Mouse (Mus musculus) hindbrain, embryonic 10.5 days (tissue): ENCODE data around the gene Six5. TPM values are rescaled to one million over a fixed set of nuclear protein-coding genes. Genes with fewer than 3 reads are reported as not detected.

Source experiments
- DNase-seq: peaks from one replicate; pipeline ENCODE4 v3.0.0-alpha.2; 2017; ENCODE audit warnings: low spot score
- H3K27ac ChIP-seq: fragments of 300-500 bp; sonication (generic); 2 replicates; pipeline ENCODE4 v1.5.1; 2016; ENCODE audit warnings: mild to moderate bottlenecking, moderate library complexity
- H3K27me3 ChIP-seq: fragments of 300-500 bp; sonication (generic); 2 replicates; pipeline ENCODE4 v1.6.1; 2016; ENCODE audit warnings: mild to moderate bottlenecking; ENCODE audit not compliant: poor library complexity, insufficient read depth, severe bottlenecking
- H3K36me3 ChIP-seq: fragments of 300-500 bp; sonication (generic); 2 replicates; pipeline ENCODE4 v1.6.1; 2016; ENCODE audit warnings: mild to moderate bottlenecking, moderate library complexity
- H3K4me1 ChIP-seq: fragments of 300-500 bp; sonication (generic); replicated peaks from 2 replicates; pipeline ENCODE4 v1.6.1; 2016; ENCODE audit warnings: mild to moderate bottlenecking
- H3K4me3 ChIP-seq: fragments of 300-500 bp; sonication (generic); 2 replicates; pipeline ENCODE4 v1.5.1; 2016; ENCODE audit warnings: mild to moderate bottlenecking, moderate library complexity
- H3K9me3 ChIP-seq: fragments of 300-500 bp; sonication (generic); 2 replicates; pipeline ENCODE4 v1.6.1; 2016; ENCODE audit warnings: mild to moderate bottlenecking, moderate library complexity
- WGBS: fragments of 180-500 bp; shearing (Covaris S2); methylation state at CpG from one replicate; pipeline ENCODE4 v1.1.7; 2016; 5-methylcytosine and 5-hydroxymethylcytosine counted together
- polyA plus RNA-seq: library from polyadenylated mRNA; unstranded; fragments of >200 nt; fragmentation: Nextera tagmentation; extraction: Ambion mirVana; gene quantifications from 2 replicates; pipeline ENCODE4 v1.2.1, GENCODE M21; 2016

The Six5 gene
- polyA plus RNA-seq, 1 experiment from 2014 or later = 8.4 TPM

- Histone ChIP-seq H3K4me3 (no peak overlapping the region), H3K27me3 (no peaks in the 10 kb centered on the region), H3K9me3 (no peaks in the 10 kb centered on the region), H3K4me1 (no peaks in the 10 kb centered on the region), H3K27ac (no peak overlapping the region), H3K36me3 (no peaks in the 10 kb centered on the region)
- no peak for DNase-seq
- WGBS = 59% methylated on average over 3 of the region's 3 CpGs
Measured at GRCm38 (mm10) chr7:19107436-19107835, 13.0 kb downstream of the Six5 start.

- 83% methylated on average over 1 of the region's 1 CpGs for WGBS
- Histone ChIP-seq H3K4me1 (no peaks in the 10 kb centered on the region), H3K9me3 (no peaks in the 10 kb centered on the region), H3K27me3 (no peaks in the 10 kb centered on the region), H3K27ac (no peak overlapping the region), H3K4me3 (no peak overlapping the region), H3K36me3 (no peaks in the 10 kb centered on the region)
- DNase-seq = no peak
Measured at GRCm38 (mm10) chr7:19109565-19109964, 15.2 kb downstream of the Six5 start.

GRCm38 (mm10) chr7:19118028-19118771 lies 23.8 kb downstream of the Six5 start, which contains the start of gene Gm4969:
Gene Gm4969 (minus strand): TSS chr7:19118368.
- DNase-seq = peak; percentile 67
- WGBS = 21% methylated on average over 64 of the region's 64 CpGs
- Histone ChIP-seq H3K4me1 (peaks cover 23% of the 10 kb centered on the region), H3K27me3 (peaks cover 10% of the 10 kb centered on the region), H3K36me3 (peaks cover 6% of the 10 kb centered on the region; the same call in 1 of the 2 replicates), H3K9me3 (peaks cover 15% of the 10 kb centered on the region), H3K4me3 (peak within 1 kb of the TSS; percentile 41), H3K27ac (peak within 1 kb of the TSS; percentile 66; the same call in 1 of the 2 replicates)

GRCm38 (mm10) chr7:19119083-19119482 lies 24.7 kb downstream of the Six5 start:
- WGBS = 91% methylated on average over 8 of the region's 8 CpGs
- Histone ChIP-seq H3K27me3 (peaks cover 10% of the 10 kb centered on the region), H3K36me3 (peaks cover 6% of the 10 kb centered on the region; the same call in 1 of the 2 replicates), H3K27ac (no peak overlapping the region), H3K4me3 (peak overlapping the region; percentile 68; the same call in 1 of the 2 replicates), H3K4me1 (peaks cover 23% of the 10 kb centered on the region), H3K9me3 (peaks cover 15% of the 10 kb centered on the region)
- peak; percentile 8 for DNase-seq

- Histone ChIP-seq H3K27me3 (peaks cover 10% of the 10 kb centered on the region), H3K4me3 (peak within 1 kb of the TSS; percentile 68), H3K4me1 (peaks cover 23% of the 10 kb centered on the region), H3K9me3 (peaks cover 15% of the 10 kb centered on the region), H3K36me3 (peaks cover 6% of the 10 kb centered on the region; the same call in 1 of the 2 replicates), H3K27ac (peak within 1 kb of the TSS; percentile 88)
- DNase-seq = peak; percentile 92
- 3% methylated on average over 34 of the region's 34 CpGs for WGBS
Measured at GRCm38 (mm10) chr7:19119631-19120429, 25.4 kb downstream of the Six5 start, which contains the start of gene Fbxo46. Gene Fbxo46 (plus strand): TSS chr7:19119859.

GRCm38 (mm10) chr7:19121686-19122085 lies 27.3 kb downstream of the Six5 start:
- 91% methylated on average over 4 of the region's 4 CpGs for WGBS
- no peak for DNase-seq
- H3K27me3 ChIP-seq = peaks cover 10% of the 10 kb centered on the region

GRCm38 (mm10) chr7:19124713-19125112 lies 30.3 kb downstream of the Six5 start:
- no peak overlapping the region for H3K4me3 ChIP-seq
- no peak for DNase-seq
- peaks cover 34% of the 10 kb centered on the region for H3K36me3 ChIP-seq
- WGBS = 89% methylated on average over 6 of the region's 6 CpGs
- H3K4me1 ChIP-seq = peaks cover 15% of the 10 kb centered on the region
- no peak overlapping the region for H3K27ac ChIP-seq
- H3K9me3 ChIP-seq = no peaks in the 10 kb centered on the region
- no peaks in the 10 kb centered on the region for H3K27me3 ChIP-seq

More at GRCm38 (mm10) chr7:19121686-19122085, 27.3 kb downstream of the Six5 start:
- Histone ChIP-seq H3K36me3 (peaks cover 15% of the 10 kb centered on the region; the same call in 1 of the 2 replicates), H3K4me1 (peaks cover 23% of the 10 kb centered on the region), H3K4me3 (no peak overlapping the region), H3K27ac (no peak overlapping the region), H3K9me3 (peaks cover 12% of the 10 kb centered on the region)

GRCm38 (mm10) chr7:19127744-19128143 lies 33.4 kb downstream of the Six5 start:
- Histone ChIP-seq H3K27ac (no peak overlapping the region), H3K36me3 (peaks cover 32% of the 10 kb centered on the region; the same call in 1 of the 2 replicates)
- 95% methylated on average over 5 of the region's 5 CpGs for WGBS

GRCm38 (mm10) chr7:19129396-19129795 lies 35.0 kb downstream of the Six5 start:
- no peaks in the 10 kb centered on the region for H3K27me3 ChIP-seq
- no peaks in the 10 kb centered on the region for H3K9me3 ChIP-seq
- no peak for DNase-seq
- H3K36me3 ChIP-seq = peaks cover 37% of the 10 kb centered on the region
- peaks cover 17% of the 10 kb centered on the region for H3K4me1 ChIP-seq
- H3K27ac ChIP-seq = no peak overlapping the region
- 94% methylated on average over 5 of the region's 5 CpGs for WGBS
- H3K4me3 ChIP-seq = no peak overlapping the region

More at GRCm38 (mm10) chr7:19127744-19128143, 33.4 kb downstream of the Six5 start:
- no peak for DNase-seq
- no peak overlapping the region for H3K4me3 ChIP-seq
- no peaks in the 10 kb centered on the region for H3K27me3 ChIP-seq
- H3K4me1 ChIP-seq = peaks cover 17% of the 10 kb centered on the region
- no peaks in the 10 kb centered on the region for H3K9me3 ChIP-seq

GRCm38 (mm10) chr7:19130657-19131056 lies 36.3 kb downstream of the Six5 start:
- Histone ChIP-seq H3K36me3 (peaks cover 50% of the 10 kb centered on the region), H3K9me3 (no peaks in the 10 kb centered on the region), H3K27me3 (no peaks in the 10 kb centered on the region), H3K4me1 (peaks cover 17% of the 10 kb centered on the region), H3K4me3 (peak overlapping the region; percentile 53), H3K27ac (peak overlapping the region; percentile 89)
- WGBS = 35% methylated on average over 4 of the region's 4 CpGs
- DNase-seq = no peak

GRCm38 (mm10) chr7:19131324-19131848 lies 37.0 kb downstream of the Six5 start:
- Histone ChIP-seq H3K4me3 (peak overlapping the region; percentile 53), H3K36me3 (peaks cover 52% of the 10 kb centered on the region), H3K4me1 (peaks cover 17% of the 10 kb centered on the region), H3K27me3 (no peaks in the 10 kb centered on the region), H3K27ac (peak overlapping the region; percentile 89), H3K9me3 (no peaks in the 10 kb centered on the region; the same call in 1 of the 2 replicates)
- under 1% methylated on average over 39 of the region's 39 CpGs for WGBS
- peak; percentile 99 for DNase-seq

- 94% methylated on average over 13 of the region's 13 CpGs for WGBS
- peaks cover 9% of the 10 kb centered on the region for H3K4me1 ChIP-seq
- H3K4me3 ChIP-seq = no peak overlapping the region
- no peaks in the 10 kb centered on the region for H3K27me3 ChIP-seq
- H3K36me3 ChIP-seq = peaks cover 73% of the 10 kb centered on the region
- no peak overlapping the region for H3K27ac ChIP-seq
- H3K9me3 ChIP-seq = no peaks in the 10 kb centered on the region; the same call in 1 of the 2 replicates
- DNase-seq = no peak
Measured at GRCm38 (mm10) chr7:19136168-19136567, 41.8 kb downstream of the Six5 start.
